Mouse (Mus musculus): ENCODE results near the gene 3110070M22Rik.
A peak's percentile ranks its signal among the peaks of the same experiment; 100 is the strongest.
"Not testable (repeated sequence)": the region's sequence is repeated elsewhere in the genome, so short reads cannot be mapped to it uniquely, and the experiment has no call there.

The 3110070M22Rik gene

DNA sequence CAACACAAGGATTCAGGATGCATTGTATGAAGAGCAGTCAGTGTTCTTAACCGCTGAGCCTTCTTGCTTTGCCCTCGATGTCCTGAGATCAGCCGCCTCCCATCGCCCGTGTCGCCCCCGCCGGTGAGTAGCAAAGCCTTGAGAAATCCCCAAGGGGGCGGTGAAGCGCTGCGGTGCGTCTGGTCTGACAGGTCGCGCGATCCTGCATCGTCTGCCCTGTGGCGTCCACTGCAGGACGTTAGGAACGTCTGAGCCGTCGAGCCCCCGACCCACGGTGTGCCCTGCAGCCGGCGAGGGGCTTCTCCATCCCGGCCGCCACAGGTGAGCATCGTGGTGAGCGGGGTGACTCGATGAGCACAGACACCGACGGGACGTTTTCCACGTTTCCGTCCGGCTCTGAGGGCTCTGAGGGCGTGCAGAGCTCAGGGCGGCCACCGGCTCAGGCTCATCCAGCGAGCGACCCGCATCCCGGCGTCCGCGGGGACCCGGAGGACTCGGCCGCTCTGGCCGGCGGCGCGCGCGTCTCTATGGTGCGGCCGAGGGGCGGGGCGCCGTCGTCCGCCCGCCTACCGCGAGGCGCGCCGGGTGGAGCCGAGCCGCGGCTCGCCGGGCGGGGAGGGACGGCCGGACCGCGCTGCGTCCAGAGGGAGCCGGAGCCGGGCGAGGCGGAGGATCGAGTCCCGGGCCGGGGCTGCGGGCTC lies at the start of gene 3110070M22Rik, which contains the start of gene Tmem267:
TSS of gene 3110070M22Rik (minus strand) at position 504 of the 701 bp plus-strand sequence.
TSS of gene Tmem267 (plus strand) at position 160 of the 701 bp plus-strand sequence.
- peak in 1 of 2 experiments; percentile 58 for DNase-seq (ENCODE audit: low read depth in 1 of 2, low spot score in 2 of 2)

GRCm38 (mm10) chr13:119494938-119495337 lies 6.8 kb upstream of the 3110070M22Rik start:
- DNase-seq (ENCODE audit: low read depth in 1 of 2, low spot score in 2 of 2) = not testable (repeated sequence)

- DNase-seq (ENCODE audit: low read depth in 1 of 2, low spot score in 2 of 2) = not testable (repeated sequence)
These were observed 3.9 kb upstream of the 3110070M22Rik start for GRCm38 (mm10) chr13:119492083-119492482.

DNA sequence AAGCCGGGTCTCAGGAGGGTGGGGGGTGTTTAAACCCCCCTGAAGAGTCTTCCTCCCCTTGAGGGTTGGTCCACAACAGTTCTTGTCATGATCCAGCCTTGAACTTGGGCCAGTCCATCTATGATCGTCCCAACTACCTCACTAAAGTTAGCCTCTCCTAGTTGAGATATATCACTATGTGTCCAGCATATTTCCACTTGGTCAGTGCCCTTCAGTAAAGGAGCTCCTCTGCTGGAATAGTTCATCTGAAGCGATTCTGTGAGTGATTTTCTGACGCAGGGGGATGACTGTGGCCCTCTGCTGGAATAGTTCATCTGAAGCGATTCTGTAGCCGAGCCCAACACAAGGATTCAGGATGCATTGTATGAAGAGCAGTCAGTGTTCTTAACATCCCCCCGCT lies 829 bp downstream of the 3110070M22Rik start:
- no peak for DNase-seq (ENCODE audit: low read depth in 1 of 2, low spot score in 2 of 2)

DNA sequence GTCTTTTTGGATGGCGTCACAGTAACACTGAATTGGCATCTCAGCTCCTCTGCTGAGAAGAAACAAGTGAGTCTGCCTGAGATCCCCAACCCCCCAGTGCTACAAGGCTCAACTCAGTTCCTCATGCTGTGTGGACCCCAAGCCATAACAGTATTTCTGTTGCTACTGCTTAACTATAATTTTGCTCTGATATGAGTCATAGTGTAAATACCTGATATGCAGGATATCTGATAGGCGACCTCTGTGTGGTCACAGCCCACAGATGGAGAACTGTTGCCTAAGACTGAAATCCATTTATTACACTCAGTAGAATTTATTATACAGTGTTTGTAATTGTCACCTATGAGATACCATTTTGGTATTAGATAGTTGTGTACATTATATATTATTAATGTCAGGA lies 10.4 kb downstream of the 3110070M22Rik start:
- no peak for DNase-seq (ENCODE audit: low read depth in 1 of 2, low spot score in 2 of 2)

GRCm38 (mm10) chr13:119476631-119477030 lies 11.6 kb downstream of the 3110070M22Rik start:
- DNase-seq (ENCODE audit: low read depth in 1 of 2, low spot score in 2 of 2) = no peak

DNA sequence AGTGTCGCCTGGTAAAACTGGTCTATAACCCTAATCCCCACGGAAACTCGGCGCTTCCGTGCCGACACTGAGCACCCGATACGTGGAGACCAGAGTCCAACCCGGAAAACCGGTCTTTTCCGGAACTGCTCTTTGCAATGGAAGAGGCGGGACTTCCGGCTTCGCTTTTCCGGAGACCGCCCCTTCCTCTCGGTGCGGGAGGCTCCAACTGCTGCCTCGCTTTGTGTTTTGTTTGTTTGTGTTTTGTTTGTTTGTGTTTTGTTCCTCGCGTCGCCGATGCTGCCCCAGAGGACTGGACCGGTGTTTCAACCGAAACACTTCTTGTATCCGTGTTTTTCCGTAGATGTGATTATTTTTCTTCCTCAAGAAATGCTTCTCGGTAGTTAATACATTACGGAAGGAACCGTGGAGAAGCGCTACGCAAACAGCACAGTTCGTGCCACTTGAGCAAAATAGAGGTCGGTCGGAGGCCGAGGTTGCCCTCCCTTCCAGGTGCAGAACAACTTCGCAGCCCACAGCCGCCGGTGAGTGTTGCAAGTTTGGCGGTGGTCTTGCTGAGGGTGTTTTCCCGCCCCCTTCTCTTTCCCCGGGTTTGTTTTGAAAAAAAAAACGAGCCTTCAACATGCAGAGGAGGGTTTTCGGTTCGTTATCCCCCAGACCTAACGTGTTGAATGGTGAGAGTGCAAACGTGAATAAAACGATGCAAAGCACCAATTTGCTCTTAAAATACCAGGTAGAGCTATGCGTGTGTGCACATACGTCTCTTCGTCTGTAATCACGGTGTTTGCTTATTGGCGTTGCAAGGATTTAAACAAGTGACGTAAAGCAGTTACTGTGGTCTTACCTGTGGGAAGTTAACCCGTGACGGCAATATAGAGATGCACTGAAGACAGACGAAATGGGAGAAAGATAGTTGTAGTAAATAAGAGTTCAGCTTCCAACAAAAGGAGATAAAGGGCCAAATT lies 25.3 kb downstream of the 3110070M22Rik start, which contains the start of gene 4833420G17Rik:
TSS of gene 4833420G17Rik (plus strand) at position 173 of the 965 bp plus-strand sequence.
- peak; percentile 71 to 75 for DNase-seq (ENCODE audit: low read depth in 1 of 2, low spot score in 2 of 2)

GRCm38 (mm10) chr13:119461900-119462595 lies 26.1 kb downstream of the 3110070M22Rik start:
- no peak for DNase-seq (ENCODE audit: low read depth in 1 of 2, low spot score in 2 of 2)

- no peak for DNase-seq (ENCODE audit: low read depth in 1 of 2, low spot score in 2 of 2)
These were observed 31.8 kb downstream of the 3110070M22Rik start for GRCm38 (mm10) chr13:119456342-119456741.

- DNase-seq (ENCODE audit: low read depth in 1 of 2, low spot score in 2 of 2) = no peak
These were observed 33.1 kb downstream of the 3110070M22Rik start for GRCm38 (mm10) chr13:119455082-119455481.

GRCm38 (mm10) chr13:119453563-119453962 lies 34.6 kb downstream of the 3110070M22Rik start:
- no peak for DNase-seq (ENCODE audit: low read depth in 1 of 2, low spot score in 2 of 2)

DNA sequence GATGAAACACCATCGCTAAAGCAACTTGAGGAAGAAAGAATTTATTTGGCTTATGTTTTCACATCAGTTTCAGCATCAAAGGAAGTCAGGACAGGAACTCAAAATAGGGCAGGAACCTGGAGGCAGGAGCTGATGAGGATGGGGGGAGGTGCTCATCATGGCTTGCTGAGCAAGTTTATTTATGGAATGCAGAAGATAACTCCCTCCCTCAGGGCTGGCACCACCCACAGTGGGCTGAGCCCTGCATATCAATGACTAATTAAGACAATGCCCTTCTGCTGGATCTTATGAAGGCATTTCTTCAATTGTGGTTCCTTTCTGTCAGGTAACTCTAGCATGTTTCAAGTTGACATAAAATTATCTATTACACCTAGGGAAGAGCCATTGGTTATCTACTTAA lies 45.9 kb downstream of the 3110070M22Rik start:
- DNase-seq (ENCODE audit: low read depth in 1 of 2, low spot score in 2 of 2) = no peak

Data from monocyte, adult 2 months (primary cell).